22 mouse cellular contexts compared by ENCODE assay signal in the genomic region with DNA sequence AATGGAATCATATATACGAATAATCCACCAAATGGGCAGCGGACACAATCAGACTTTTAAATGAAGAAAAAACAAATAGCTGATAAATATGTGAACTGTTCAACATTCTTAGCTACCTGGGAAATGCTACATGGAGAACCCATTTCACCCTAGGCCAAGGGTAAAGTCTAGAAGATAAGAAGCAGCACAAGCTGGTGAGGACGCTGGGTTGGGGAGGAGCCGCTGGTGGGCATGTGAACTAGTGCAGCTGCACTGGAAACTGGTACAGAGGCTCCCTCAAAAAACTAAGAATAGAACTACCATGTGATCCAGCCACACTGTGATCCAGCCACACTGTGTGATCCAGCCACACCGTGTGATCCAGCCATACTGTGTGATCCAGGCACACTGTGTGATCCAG.
"Had no signal": no experiment of that assay in that cellular context is flagged by ENCODE, and none has a peak within 500 bp of the region (broad histone marks: within the 10 kb centered on the region; RNA-seq: fewer than 3 reads in every experiment).

No protein-coding gene starts in this region.

- H3K27ac ChIP-seq: hindbrain, postnatal 0 days; layer of hippocampus, adult 2 months; limb, embryonic 10.5 days; limb, embryonic 13.5 days; liver, embryonic 12.5 days; liver, embryonic 15.5 days; macrophage; neural tube, embryonic 13.5 days had no signal

- H3K4me1 ChIP-seq: limb, embryonic 13.5 days; liver, embryonic 12.5 days; liver, embryonic 15.5 days had no signal

- H3K4me2 ChIP-seq: limb, embryonic 13.5 days; liver, embryonic 12.5 days; liver, embryonic 15.5 days; midbrain, embryonic 11.5 days; neural tube, embryonic 13.5 days had no signal

- ATAC-seq: hindbrain, postnatal 0 days; inflammation-experienced regulatory T-cells, adult 6 months; liver, embryonic 12.5 days; midbrain, embryonic 16.5 days had no signal

- H3K9ac ChIP-seq: limb, embryonic 13.5 days; liver, embryonic 12.5 days; liver, embryonic 15.5 days; neural tube, embryonic 13.5 days had no signal

- H3K9me3 ChIP-seq: limb, embryonic 10.5 days; limb, embryonic 13.5 days; liver, embryonic 12.5 days; liver, embryonic 15.5 days; neural tube, embryonic 13.5 days had no signal

- DNase-seq: kidney, adult 18-20 months; kidney, adult 9 months; kidney, postnatal 14 days; layer of hippocampus, adult 9-11 months; liver; lung, adult 18-20 months; right cerebral cortex, postnatal 14 days; right cerebral cortex, postnatal 4 days; thymus, adult 18-20 months; thymus, postnatal 36 days had no signal

- H3K27me3 ChIP-seq: limb, embryonic 13.5 days; liver, embryonic 12.5 days; liver, embryonic 15.5 days had no signal

- H3K4me3 ChIP-seq: layer of hippocampus, adult 2 months; limb, embryonic 10.5 days; limb, embryonic 13.5 days; liver, embryonic 12.5 days; liver, embryonic 15.5 days; myocyte; neural tube, embryonic 13.5 days had no signal

- H3K36me3 ChIP-seq: limb, embryonic 10.5 days; limb, embryonic 13.5 days; liver, embryonic 12.5 days; liver, embryonic 15.5 days; neural tube, embryonic 13.5 days had no signal
